12 mouse cellular contexts compared by ENCODE assay signal in genomic region chr16:89889890-89890462, GRCm38 (mm10).
DNase-seq lines count a peak whose midpoint lies in the region; ATAC-seq lines count a peak whose summit lies in the region.
"Had no signal": no experiment of that assay in that cellular context is flagged by ENCODE, and none has a peak within 500 bp of the region (broad histone marks: within the 10 kb centered on the region; RNA-seq: fewer than 3 reads in every experiment).

No protein-coding gene starts in this region.

- no peaks in the 10 kb centered on the region for H3K27me3 ChIP-seq in embryonic facial prominence, embryonic 12.5 days
- H3K27me3 ChIP-seq: Patski had no signal

- no peaks in the 10 kb centered on the region for H3K36me3 ChIP-seq in embryonic facial prominence, embryonic 12.5 days

- no peak overlapping the region for H3K4me2 ChIP-seq in embryonic facial prominence, embryonic 12.5 days (replicated peaks)

- H3K4me1 ChIP-seq in embryonic facial prominence, embryonic 12.5 days: peaks cover 17% of the 10 kb centered on the region

- no peak overlapping the region for H3K4me3 ChIP-seq in embryonic facial prominence, embryonic 12.5 days
- H3K4me3 ChIP-seq: heart, adult 2 months had no signal

- peaks cover 3% of the 10 kb centered on the region; the same call in 1 of the 2 replicates for H3K9me3 ChIP-seq in embryonic facial prominence, embryonic 12.5 days

- 0 out of 2 replicates have a peak, but pooled peaks have one; percentile 11 for ATAC-seq in cerebellum, adult (ENCODE audit: insufficient number of reproducible peaks, low FRiP score, low TSS enrichment)
- 0 out of 2 replicates have a peak, but pooled peaks have one; percentile 26 for ATAC-seq in embryonic facial prominence, embryonic 12.5 days (ENCODE audit: insufficient number of reproducible peaks, insufficient read depth, low FRiP score, low TSS enrichment)
- peak; percentile 74 for ATAC-seq in megakaryocyte progenitor cell, adult 5-6 weeks (replicated peaks; ENCODE audit: poor library complexity)
- ATAC-seq: Patski had no signal

- no peak for DNase-seq in cerebellum, adult 11-12 months
- DNase-seq in left cerebral cortex, adult 9 months (ENCODE audit: low spot score in 2 of 2): peak; percentile 43 to 68
- no peak for DNase-seq in left cerebral cortex, adult 8-10 months (ENCODE audit: low spot score in 2 of 2)
- no peak for DNase-seq in embryo, embryonic 10.5 days (ENCODE audit: low spot score)
- DNase-seq in cerebellum, adult 9-11 months: no peak
- DNase-seq: adrenal gland, postnatal 14 days; heart, adult 2 months; thymus, postnatal 4 days had no signal

- H3K27ac ChIP-seq in embryonic facial prominence, embryonic 12.5 days: no peak overlapping the region
- H3K27ac ChIP-seq: heart, adult 2 months had no signal

- WGBS in embryonic facial prominence, embryonic 12.5 days: 71% methylated on average over 10 of the region's 10 CpGs

- no peak overlapping the region for H3K9ac ChIP-seq in embryonic facial prominence, embryonic 12.5 days

Comparison
In these comparisons a context has a peak if more than half of its experiments do, and no peak if none do; other contexts are left out.
1. DNase-seq: peak in left cerebral cortex, adult 9 months (2 of 2); none in cerebellum, adult 11-12 months (single experiment), left cerebral cortex, adult 8-10 months (0 of 2), embryo, embryonic 10.5 days (single experiment) and cerebellum, adult 9-11 months (single experiment).
2. ATAC-seq: peak in every context shown above with its lines; median percentile 74 in megakaryocyte progenitor cell, adult 5-6 weeks; 26 in embryonic facial prominence, embryonic 12.5 days; 11 in cerebellum, adult.